Mouse (Mus musculus): Measurements from ENCODE around the gene Gpr63. TPM values are rescaled to one million over a fixed set of nuclear protein-coding genes. Genes with fewer than 3 reads are reported as not detected.

Gpr63 gene
- not detected for total RNA-seq (2023)

GRCm38 (mm10) chr4:24966299-24966991 lies at the start of gene Gpr63:
Gene Gpr63 (plus strand): TSS chr4:24966407.

Other genes starting within 250 kb of the Gpr63 start
- gene Klhl32, start 115.3 kb upstream of the Gpr63 start, total RNA-seq (2023): not detected
- 1 to 10 TPM; 5.8 TPM for gene Ndufaf4, start 68.3 kb upstream of the Gpr63 start, total RNA-seq (2023)